Mouse (Mus musculus): Measurements from ENCODE around the gene Spice1. TPM values are rescaled to one million over a fixed set of nuclear protein-coding genes. Genes with fewer than 3 reads are reported as not detected.
A peak's percentile ranks its signal among the peaks of the same experiment; 100 is the strongest.

Spice1 gene
- polyA plus RNA-seq, 1 experiment: 5.1 TPM

DNA sequence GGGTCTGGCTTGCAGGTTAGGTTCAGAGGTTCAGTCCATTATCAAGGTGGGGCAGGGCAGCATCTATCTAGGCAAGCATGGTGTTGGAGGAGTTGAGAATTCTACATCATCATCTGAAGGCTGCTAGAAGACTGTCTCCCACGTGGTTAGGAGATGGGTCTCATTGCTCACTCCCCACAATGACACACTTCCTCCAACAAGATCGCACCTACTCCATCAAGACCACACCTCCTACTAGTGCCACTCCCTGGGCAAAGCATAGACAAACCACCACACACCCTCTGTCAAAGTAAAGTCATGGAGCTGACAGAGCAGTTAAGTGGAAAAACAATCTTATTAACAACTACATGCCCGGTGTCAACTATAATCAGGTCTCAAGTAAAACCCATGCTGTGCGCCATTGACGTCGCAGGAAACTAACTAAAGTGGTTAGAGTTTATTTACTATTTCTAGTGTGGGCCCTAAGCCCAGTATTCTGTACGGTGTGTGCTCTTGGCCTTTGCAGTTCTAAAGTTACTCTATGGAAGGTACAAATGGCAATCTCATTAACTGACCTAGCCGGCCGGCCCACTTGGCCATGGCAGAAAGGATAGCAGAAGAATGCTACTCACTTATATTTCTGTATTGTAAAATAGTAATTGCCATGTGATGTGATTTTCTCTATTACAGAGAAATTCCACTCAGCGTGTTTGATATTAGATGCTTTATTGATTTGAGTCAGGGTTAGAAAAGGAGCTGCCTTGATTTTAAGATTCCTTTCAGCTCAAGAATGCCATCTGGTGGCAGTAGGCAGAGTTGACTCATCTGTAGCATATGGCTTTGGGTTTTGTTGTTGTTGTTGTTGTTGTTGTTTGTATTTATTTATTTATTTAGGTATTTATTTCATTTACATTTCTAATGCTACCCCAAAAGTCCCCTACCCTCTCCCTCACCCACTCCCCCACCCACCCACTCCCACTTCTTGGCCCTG is 15.3 kb downstream of the Spice1 start:
- no peak for DNase-seq (ENCODE audit: low read depth, low spot score)

DNA sequence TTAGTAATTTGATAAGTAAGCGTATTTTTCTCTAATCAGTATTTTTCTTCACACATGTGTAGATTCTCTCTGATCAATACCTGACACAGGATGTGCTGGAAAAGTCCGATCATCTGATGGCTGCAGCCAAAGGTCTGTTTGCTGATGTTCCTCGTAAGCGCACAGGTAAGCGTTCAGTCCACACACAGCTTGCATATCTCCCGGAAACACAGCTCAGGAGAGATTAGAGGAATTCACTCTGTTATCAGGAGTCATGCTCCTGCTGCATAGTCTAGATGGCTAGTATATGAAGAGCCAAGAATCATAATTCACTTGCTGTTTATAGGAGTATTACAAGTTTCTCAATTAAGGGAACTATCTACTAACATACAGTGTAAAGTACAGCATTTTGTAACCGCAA is 18.6 kb downstream of the Spice1 start:
- DNase-seq (ENCODE audit: low read depth, low spot score): no peak
- 86% methylated on average over 7 of the region's 7 CpGs for WGBS

More for the DNA sequence above, 15.3 kb downstream of the Spice1 start:
- 74% methylated on average over 10 of the region's 10 CpGs for whole genome bisulfite sequencing

DNA sequence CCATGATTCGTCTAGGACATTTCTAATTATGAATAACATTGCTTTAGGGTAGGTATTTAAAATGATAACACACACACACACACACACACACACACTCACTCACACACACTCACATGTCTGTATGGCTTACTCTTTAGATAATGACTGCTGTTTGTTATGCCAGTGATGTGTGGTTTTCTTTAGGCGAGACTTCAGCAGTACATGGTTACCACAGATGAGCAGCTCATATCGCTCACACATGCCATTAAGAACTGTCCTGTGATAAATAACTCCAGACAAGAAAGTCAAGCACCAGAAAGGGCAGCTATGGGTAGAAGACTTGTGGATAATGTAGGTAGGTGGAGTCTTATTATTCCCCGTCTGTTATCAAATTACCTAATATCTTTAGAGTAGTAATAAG is 28.5 kb downstream of the Spice1 start:
- WGBS: 95% methylated on average over 4 of the region's 4 CpGs
- DNase-seq (ENCODE audit: low read depth, low spot score): no peak

DNA sequence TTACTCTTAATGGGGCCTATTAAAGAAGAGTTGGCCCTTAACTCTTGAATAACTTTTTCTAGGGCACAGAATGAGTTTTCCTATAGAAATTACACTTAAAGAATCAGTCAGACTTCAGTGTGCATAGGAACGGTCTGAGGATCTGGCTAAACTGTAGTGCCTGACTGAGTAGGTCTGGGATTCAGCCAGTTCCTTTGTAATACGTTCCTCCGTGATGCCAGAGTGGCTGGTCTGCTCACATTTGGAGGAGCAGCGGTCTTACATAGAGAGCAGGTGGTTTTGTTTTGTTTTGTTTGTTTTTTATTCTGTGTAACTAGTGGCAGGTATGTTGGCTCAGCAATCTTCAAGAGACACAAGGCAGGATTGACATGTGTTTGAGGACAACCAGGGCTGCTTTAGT is 33.1 kb downstream of the Spice1 start:
- WGBS: 73% methylated on average over 4 of the region's 4 CpGs
- no peak for DNase-seq (ENCODE audit: low read depth, low spot score)

DNA sequence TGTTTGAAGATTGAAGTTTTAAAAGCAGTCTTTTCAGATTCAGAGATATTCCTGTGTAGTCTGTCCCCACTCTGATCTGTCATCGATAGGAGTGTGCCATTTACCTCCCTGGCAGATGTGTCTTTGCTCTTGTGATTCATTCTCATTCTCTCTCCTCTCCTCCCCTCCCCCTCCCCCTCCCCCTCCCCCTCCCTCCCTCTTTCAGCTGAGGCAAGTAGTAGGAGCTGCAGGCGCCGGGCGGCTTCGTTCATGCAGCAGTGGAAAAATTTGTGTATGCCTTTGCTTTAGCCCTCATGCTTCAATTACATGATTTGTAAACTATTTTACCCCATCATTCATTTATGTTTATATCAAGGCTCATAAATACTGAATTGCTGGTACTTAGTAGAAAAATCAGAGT is 34.7 kb downstream of the Spice1 start:
- WGBS: 79% methylated on average over 5 of the region's 5 CpGs
- DNase-seq (ENCODE audit: low read depth, low spot score): no peak

DNA sequence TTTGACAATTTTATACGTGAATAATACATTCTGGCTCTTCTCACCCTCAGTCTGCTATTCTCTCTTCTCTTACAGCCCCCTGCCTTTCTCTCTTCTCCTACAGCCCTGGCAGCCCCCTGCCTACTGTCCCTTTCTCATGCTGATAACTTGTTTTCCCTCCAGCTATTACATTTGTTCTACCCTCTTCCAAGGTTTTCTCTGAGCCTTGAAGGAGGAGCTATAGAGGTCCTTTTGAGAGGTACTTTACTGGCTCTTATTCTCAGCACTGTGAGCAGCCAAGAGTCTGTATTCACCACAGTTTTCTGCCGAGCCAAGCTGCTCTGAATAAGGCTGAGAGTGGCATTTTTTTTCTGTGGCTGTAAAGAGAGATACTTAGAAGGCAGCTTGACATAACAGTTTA is 36.6 kb downstream of the Spice1 start:
- WGBS: 60% methylated on average over 2 of the region's 2 CpGs
- DNase-seq (ENCODE audit: low read depth, low spot score): no peak

DNA sequence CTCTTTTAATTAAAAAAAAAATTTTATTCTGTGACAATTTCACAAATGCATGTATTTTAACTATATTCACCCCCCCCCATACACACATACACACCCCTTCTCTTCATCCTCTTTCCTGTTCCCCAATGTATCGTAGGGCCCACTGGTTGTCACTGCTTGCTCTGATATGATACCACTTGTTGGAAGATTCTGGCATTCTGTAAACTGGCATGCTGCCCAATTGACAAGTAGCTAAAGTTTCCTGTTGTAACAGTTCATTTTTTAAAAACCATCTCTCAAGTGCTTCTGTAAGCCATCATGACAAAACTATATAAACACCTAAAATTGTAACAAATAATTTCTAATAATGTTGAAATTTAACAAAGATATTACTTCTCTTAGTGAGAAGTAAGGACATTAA is 37.3 kb downstream of the Spice1 start:
- 98% methylated on average over 1 of the region's 1 CpGs for WGBS
- DNase-seq (ENCODE audit: low read depth, low spot score): no peak

DNA sequence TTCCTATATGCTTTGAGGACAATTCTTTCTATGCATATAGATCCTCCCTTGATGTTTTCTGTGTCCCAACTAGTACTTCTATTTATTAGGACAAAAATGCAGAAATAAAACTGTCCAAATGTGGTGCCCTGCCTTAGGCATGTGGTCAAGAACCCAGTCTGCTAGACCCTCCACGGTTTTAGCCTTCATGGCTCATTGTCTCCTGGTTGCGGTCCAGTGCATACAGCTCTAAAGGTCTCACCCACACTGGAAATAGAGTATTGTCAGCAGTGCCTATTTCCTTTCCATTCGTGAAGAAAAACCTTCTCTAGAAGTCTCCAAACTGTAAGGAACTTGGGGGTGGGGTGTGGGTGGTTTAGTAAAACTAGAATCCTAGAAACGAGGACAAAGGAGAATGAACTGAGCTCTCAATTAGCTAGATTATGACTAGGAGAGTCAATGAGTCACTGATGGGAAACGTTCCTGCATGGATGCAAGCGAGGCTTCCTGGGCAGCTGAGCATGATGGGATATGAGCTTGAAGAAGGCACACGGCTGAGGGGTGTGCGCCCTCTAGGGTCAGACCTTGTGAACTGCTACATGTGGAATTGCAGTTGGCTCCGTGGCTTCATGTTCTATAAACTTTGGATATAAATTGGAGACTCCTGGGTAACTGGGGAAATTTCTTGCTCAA is 45.1 kb downstream of the Spice1 start:
- WGBS: 31% methylated on average over 9 of the region's 9 CpGs
- DNase-seq (ENCODE audit: low read depth, low spot score): peak; percentile 28

DNA sequence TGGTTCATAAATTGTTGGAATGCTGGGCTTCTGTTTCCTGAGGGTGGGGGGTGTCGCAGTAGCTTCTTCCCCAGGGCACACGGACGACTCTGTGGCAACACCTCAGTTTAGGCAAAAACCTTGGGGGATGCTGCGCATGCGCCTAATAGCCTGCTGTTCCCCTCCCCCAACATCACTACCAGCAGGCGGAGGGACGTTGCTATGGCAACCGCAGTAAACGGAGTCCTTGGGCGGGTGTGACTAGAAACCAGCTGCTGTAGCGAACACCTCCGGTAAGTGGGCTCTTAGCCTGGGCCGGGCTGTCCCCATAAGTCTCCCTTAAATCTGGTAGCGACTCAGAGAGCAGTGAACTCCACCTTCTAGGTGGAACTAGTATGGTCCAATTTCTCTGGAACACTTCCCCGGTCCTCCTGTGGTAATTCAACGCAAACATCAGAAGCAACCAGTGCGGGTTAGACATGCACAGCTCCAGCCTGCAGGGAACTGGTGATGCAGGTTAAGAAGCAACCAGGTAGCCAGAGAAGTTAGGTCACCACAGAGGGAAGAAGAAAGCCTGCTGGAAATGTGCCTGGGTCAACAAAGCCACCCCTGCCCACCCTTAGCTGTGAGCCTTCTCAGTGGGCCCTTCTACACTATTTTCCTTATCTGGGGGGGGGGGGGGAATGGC is 47.8 kb downstream of the Spice1 start, which contains the start of gene Cfap44:
Gene Cfap44 (plus strand): TSS at position 220 of the 667 bp plus-strand sequence.
- DNase-seq (ENCODE audit: low read depth, low spot score): peak; percentile 25
- 4% methylated on average over 17 of the region's 17 CpGs for WGBS

DNA sequence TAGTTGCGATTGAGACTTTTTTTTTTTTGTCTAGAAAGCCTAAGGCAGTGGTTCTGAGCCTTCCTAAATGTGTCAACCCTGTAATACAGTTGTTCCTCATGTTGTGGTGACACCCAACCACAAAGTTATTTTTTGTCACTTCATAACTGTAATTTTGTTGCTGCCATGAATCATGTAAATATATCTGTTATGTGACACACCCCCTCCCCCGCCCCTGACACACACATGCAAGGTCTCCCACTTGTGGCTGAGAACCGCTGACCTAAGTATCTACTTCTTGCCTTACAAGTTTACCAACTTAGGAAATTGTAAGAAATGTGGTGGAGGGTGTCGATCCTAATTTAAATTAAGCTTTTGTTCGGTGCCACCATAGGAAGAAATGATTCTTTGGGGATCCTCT is 58.0 kb downstream of the Spice1 start:
- 91% methylated on average over 5 of the region's 5 CpGs for WGBS
- no peak for DNase-seq (ENCODE audit: low read depth, low spot score)

DNA sequence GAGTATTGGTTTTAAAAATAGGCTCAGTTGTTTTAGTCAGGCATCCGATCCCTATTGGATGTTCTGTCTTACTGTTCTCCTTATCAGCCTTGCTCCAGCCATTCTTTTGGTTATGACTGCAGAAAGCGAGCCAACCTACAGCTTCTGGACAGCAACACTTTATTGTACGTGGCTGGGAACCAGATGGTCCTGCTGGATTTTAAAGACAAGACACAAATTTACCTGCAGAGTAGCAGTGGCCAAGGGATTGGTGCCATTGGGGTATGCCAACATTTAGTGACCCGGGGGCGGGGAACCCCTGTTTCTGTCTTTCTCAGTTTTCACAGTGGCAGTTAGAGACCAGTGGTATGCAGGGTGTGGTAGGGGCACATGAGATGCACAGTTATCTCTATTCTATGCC is 60.3 kb downstream of the Spice1 start:
- DNase-seq (ENCODE audit: low read depth, low spot score): no peak
- 90% methylated on average over 5 of the region's 5 CpGs for WGBS

DNA sequence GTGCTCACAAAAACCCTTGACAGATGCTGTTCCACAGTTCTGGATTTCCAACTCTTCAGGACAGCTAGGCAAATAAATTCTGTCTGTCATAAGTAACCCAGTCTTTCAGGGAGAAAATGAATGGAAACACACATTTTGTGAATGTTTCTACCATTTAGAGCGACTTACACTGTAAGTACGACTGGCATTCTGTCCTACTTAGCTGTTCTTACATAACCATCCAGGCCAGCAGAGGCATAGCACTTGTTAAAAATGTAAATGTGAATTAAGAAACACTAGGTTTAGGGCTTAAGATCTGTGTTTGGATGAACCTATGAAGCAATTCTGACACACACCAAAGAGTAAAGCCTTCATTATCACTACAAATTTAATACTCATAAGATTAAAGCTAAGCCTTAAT is 61.4 kb downstream of the Spice1 start:
- WGBS: 94% methylated on average over 2 of the region's 2 CpGs
- DNase-seq (ENCODE audit: low read depth, low spot score): no peak

DNA sequence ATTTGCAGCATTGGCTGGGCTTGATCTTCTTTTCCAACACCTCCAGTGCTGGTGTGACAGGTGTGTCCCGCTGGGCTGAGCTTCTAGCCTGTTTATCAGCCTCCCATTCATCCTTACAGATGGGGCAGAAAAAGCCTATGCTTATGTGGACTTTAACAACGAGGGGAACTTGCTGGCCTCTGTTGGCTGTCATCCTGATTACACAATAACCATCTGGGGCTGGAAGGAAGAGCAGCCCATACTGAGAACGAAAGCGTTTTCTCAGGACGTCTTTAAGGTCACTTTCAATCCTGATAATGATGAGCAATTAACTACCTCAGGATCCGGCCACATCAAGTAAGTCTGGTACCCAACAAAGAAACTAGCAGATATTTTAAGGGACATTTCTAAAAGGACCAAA is 63.3 kb downstream of the Spice1 start:
- DNase-seq (ENCODE audit: low read depth, low spot score): no peak
- WGBS: 6% methylated on average over 6 of the region's 6 CpGs

DNA sequence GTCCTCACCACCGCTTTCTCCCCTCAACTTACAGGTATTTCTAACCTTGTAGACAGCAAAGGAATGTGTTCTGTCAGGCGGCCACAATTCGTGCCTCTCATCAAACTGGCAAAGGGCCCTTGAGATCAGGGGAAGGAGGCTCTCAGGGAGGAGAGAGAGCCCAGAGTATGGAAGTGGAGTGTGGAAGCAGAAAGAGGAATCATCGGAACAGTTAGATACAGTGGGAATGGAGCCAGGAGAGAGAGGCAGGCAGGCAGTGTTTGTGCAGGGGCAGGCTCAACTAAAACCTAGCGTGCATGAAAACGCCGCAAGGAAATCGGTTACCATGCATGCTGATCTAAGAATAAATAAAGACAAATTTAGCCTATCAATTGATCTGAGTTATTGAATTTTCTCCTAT is 70.7 kb downstream of the Spice1 start:
- 56% methylated on average over 8 of the region's 8 CpGs for WGBS
- DNase-seq (ENCODE audit: low read depth, low spot score): no peak

DNA sequence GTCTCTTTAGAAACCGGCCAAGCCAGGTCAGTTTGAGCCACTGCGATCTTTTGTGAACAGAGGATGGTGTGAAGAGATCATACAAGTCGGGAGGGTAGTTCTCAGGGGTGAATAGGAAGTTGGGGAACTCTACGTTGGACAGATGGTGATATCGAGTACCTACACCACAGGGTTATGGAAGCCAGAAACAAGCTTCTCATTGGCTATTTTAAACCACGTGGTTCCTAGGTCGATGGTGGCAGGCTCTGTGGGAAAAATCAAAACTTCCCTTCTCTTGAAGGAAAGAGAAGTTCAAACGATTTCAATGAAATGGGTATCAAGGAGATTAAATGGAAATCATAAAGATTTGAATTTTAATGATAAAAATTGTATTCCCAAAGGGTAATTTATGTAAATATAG is 74.8 kb downstream of the Spice1 start:
- no peak for DNase-seq (ENCODE audit: low read depth, low spot score)
- 85% methylated on average over 8 of the region's 8 CpGs for WGBS

DNA sequence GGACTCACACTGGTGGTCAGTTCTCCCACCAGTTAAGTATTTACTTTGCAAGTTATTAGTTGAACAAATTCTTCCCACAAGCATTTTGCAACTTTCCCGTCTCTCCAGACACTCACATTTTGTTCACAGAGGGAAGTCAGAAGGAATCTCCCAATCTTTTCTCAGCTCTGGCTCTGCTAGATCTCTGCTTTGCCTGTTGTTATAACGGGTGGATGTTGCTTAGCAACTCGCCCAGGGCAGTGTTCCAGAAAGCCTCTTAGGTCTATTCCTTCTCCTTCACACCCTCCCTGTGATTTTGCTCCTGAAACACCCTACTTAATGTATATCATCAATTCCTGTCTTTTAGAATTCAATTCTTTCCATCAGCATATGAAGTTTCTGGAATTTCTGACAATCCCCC is 76.6 kb downstream of the Spice1 start:
- no peak for DNase-seq (ENCODE audit: low read depth, low spot score)
- 34% methylated on average over 3 of the region's 3 CpGs for WGBS

DNA sequence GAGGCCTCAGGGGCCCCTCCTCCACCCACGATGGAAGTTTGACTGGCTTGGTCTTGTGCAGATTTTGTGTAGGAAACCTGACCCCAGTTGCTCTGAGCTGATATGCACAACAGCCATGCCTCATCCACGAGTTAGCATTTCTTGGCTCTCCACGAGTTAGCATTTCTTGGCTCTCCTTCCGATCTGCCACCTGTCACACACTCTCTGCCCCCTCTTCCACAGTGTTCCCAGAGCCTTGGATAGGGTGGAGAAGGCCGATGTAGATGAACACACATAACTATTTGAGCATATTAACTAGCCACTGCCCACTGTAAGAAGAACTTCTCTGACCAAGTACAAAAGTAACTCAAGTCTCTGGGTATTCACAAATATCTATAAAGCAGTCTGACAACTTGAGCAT is 81.5 kb downstream of the Spice1 start:
- DNase-seq (ENCODE audit: low read depth, low spot score): no peak
- WGBS: 74% methylated on average over 5 of the region's 5 CpGs

DNA sequence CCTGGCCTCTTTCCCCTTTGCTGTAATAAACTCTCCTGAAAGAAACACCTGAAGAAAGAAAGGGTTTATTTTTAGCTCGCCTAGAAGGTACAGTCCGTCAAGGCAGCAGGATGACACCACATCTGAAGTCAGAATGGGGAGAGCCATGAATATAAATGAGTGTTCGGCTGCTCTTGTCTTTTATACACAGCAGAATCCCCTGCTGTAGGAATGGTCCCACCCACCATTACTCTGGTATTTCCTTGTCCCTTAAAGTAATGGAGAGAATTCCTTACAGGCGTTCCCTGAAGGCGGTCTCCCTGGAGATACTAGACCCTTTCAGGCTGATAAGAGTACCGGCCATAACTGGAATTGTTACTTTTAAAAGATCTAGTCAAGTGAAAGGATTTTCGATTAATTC is 83.1 kb downstream of the Spice1 start:
- 71% methylated on average over 7 of the region's 7 CpGs for WGBS

DNA sequence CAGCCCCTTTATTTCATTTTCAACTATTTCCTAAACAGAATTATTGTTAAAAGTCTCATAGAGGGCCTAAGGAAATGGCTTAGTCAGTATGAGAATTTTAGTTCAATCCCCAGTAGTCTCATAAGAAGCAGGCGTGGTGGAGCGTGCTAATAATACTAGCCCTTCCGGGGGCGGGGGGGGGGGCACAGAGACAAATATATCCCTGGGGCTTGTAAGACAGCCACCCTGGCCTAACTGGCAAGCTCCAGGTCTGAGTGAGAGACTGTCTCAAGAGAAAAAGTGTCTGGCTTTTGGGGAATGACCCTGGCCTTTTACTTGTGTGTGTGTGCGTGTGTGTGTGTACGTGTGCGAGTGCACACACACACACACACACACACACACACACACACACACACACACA is 88.0 kb downstream of the Spice1 start:
- DNase-seq (ENCODE audit: low read depth, low spot score): no peak
- WGBS: 88% methylated on average over 7 of the region's 7 CpGs

More for the DNA sequence above, 83.1 kb downstream of the Spice1 start:
- no peak for DNase-seq (ENCODE audit: low read depth, low spot score)

DNA sequence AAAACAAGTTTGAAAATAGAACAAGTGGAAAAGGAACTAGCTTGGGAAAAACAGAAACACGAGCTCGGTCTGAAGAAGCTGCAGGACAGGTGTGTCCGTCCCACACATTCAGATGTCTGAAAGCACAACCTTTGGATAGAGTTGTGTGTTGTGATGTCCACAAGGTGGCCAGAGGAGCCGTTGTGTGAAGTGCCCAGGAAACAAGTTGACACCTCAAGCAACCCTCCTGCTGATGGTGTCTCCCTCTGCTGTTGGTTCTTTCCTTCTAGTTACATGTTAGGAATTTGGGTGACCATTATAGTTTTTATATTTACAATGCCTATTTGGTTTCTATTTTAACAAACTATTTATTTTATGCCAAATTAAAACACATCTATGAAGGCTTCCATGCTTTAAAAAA is 88.6 kb downstream of the Spice1 start:
- WGBS: 46% methylated on average over 4 of the region's 4 CpGs
- no peak for DNase-seq (ENCODE audit: low read depth, low spot score)

Data from large intestine, adult 2 months (tissue).